10 mouse cellular contexts compared by ENCODE assay signal in the genomic region with DNA sequence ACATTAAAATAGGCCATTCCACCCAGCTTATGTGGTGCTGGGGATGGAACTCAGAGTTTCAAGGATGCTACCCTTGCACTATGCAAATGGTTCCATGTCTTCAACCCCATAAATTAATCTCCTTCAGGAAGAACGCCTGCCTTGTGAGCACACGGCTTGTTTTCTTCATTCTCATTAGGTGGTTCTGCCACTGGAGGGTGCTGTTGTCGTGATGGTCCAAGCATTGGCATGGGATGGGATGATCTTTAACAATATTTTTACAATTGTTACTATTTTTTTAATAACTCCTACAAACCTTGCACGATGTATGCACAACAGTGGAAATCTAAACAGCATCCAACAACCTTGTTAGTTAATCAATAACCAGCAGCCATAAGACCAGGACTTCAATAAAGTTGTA.
DNase-seq lines count a peak whose midpoint lies in the region; TF ChIP-seq lines count a peak whose summit lies in the region.
"Had no signal": no experiment of that assay in that cellular context is flagged by ENCODE, and none has a peak within 500 bp of the region (broad histone marks: within the 10 kb centered on the region; RNA-seq: fewer than 3 reads in every experiment).

No protein-coding gene starts in this region.

- H3K4me3 ChIP-seq in cerebellum, adult 2 months (replicated peaks; ENCODE audit: insufficient read depth, low read depth, low read length), result no peak overlapping the region
- no peak overlapping the region for H3K4me3 ChIP-seq in MEL (ENCODE audit: control insufficient read depth in 1 of 2, insufficient read depth in 1 of 2, low read depth in 2 of 2, low read length in 2 of 2)
- no peak overlapping the region for H3K4me3 ChIP-seq in midbrain, embryonic 10.5 days
- H3K4me3 ChIP-seq: embryonic facial prominence, embryonic 12.5 days; hindbrain, embryonic 10.5 days had no signal

- no peaks in the 10 kb centered on the region for H3K27me3 ChIP-seq in cerebellum, adult 2 months (ENCODE audit: control insufficient read depth, insufficient read depth, low read length)
- peaks cover 0 to 7% of the 10 kb centered on the region in 2 experiments for H3K27me3 ChIP-seq in MEL (ENCODE audit: control insufficient read depth in 1 of 2, insufficient read depth in 2 of 2, low read length in 2 of 2)
- no peaks in the 10 kb centered on the region for H3K27me3 ChIP-seq in midbrain, embryonic 10.5 days (ENCODE audit: low read depth, poor library complexity, severe bottlenecking)
- H3K27me3 ChIP-seq: embryonic facial prominence, embryonic 12.5 days had no signal

- TF ChIP-seq POLR2A in cerebellum, adult 2 months (IDR thresholded peaks at IDR 0.05; ENCODE audit: borderline replicate concordance, insufficient read depth, low read length), result no peak
- no peak for TF ChIP-seq POLR2A in MEL (IDR thresholded peaks at IDR 0.05; ENCODE audit: control insufficient read depth in 1 of 2, insufficient read depth in 1 of 2, low read depth in 1 of 2, low read length in 2 of 2, poor library complexity in 1 of 2)

- no peaks in the 10 kb centered on the region for H3K36me3 ChIP-seq in MEL (ENCODE audit: control insufficient read depth in 1 of 2, insufficient read depth in 2 of 2, low read length in 2 of 2)
- H3K36me3 ChIP-seq in midbrain, embryonic 10.5 days, result no peaks in the 10 kb centered on the region
- H3K36me3 ChIP-seq: embryonic facial prominence, embryonic 12.5 days; hindbrain, embryonic 10.5 days had no signal

- H3K27ac ChIP-seq in cerebellum, adult 2 months (ENCODE audit: insufficient read depth, low read length), result no peak overlapping the region
- H3K27ac ChIP-seq in MEL (ENCODE audit: control insufficient read depth, low read depth, low read length), result no peak overlapping the region
- H3K27ac ChIP-seq in midbrain, embryonic 10.5 days (replicated peaks), result no peak overlapping the region
- H3K27ac ChIP-seq: embryonic facial prominence, embryonic 12.5 days; hindbrain, embryonic 10.5 days had no signal

- no peak overlapping the region for H3K9ac ChIP-seq in MEL (ENCODE audit: control insufficient read depth, low read depth, low read length, poor library complexity, severe bottlenecking)
- H3K9ac ChIP-seq: embryonic facial prominence, embryonic 12.5 days had no signal

- peak; percentile 34; the same call in 1 of the 2 replicates for TF ChIP-seq CTCF in cerebellum, adult 2 months (IDR thresholded peaks at IDR 0.05; ENCODE audit: borderline replicate concordance, insufficient read depth, low read depth, low read length)
- peak; percentile 25 to 50 (median 47) for TF ChIP-seq CTCF in MEL (IDR thresholded peaks at IDR 0.05 in 2 of 3, conservative IDR thresholded peaks at IDR 0.05 in 1 of 3; ENCODE audit: control insufficient read depth in 1 of 3, insufficient read depth in 1 of 3, low read depth in 2 of 3, low read length in 3 of 3, poor library complexity in 1 of 3, severe bottlenecking in 1 of 3)

- peak; percentile 41 for TF ChIP-seq RAD21 in MEL (IDR thresholded peaks at IDR 0.05; ENCODE audit: low read depth, low read length)

- TF ChIP-seq EP300 in MEL (IDR thresholded peaks at IDR 0.05; ENCODE audit: low read depth in 1 of 2, low read length in 2 of 2), result no peak

- H3K4me1 ChIP-seq in cerebellum, adult 2 months (ENCODE audit: control insufficient read depth, insufficient read depth, low read length), result no peaks in the 10 kb centered on the region
- no peaks in the 10 kb centered on the region for H3K4me1 ChIP-seq in MEL (ENCODE audit: control insufficient read depth in 1 of 2, insufficient read depth in 2 of 2, low read length in 2 of 2)
- H3K4me1 ChIP-seq in midbrain, embryonic 10.5 days, result no peaks in the 10 kb centered on the region
- H3K4me1 ChIP-seq: embryonic facial prominence, embryonic 12.5 days; hindbrain, embryonic 10.5 days had no signal

- no peaks in the 10 kb centered on the region for H3K79me2 ChIP-seq in MEL (ENCODE audit: control insufficient read depth, insufficient read depth, low read length, poor library complexity)

- no peaks in the 10 kb centered on the region for H3K9me3 ChIP-seq in MEL (replicated peaks; ENCODE audit: insufficient read depth, low read length)
- H3K9me3 ChIP-seq in midbrain, embryonic 10.5 days (replicated peaks), result no peaks in the 10 kb centered on the region
- H3K9me3 ChIP-seq: embryonic facial prominence, embryonic 12.5 days; hindbrain, embryonic 10.5 days had no signal

- no peak for DNase-seq in cerebellum, adult 2 months
- no peak for DNase-seq in cerebellum, postnatal 36 days
- peak; percentile 28 to 54 for DNase-seq in left cerebral cortex, adult 18-20 months (ENCODE audit: low spot score in 2 of 2)
- DNase-seq in left cerebral cortex, adult 8-10 months (ENCODE audit: low spot score in 2 of 2), result no peak
- DNase-seq in MEL (ENCODE audit: low read depth, low spot score), result peak; percentile 12
- DNase-seq in layer of hippocampus, postnatal 36 days, result peak; percentile 12 to 23
- DNase-seq in midbrain, embryonic 10.5 days (ENCODE audit: low spot score), result no peak
- no peak for DNase-seq in urinary bladder, postnatal 14 days (ENCODE audit: low spot score)

- 54% methylated on average over 4 of the region's 4 CpGs for whole genome bisulfite sequencing in cerebellum, adult 2 months
- 62% methylated on average over 4 of the region's 4 CpGs for WGBS in midbrain, embryonic 10.5 days

TF ChIP-seq in MEL, 35 proteins besides CTCF, POLR2A, EP300 and RAD21:
- TF ChIP-seq GABPA (IDR thresholded peaks at IDR 0.05; ENCODE audit: low read depth, low read length) (no peak), TBP (IDR thresholded peaks at IDR 0.05; ENCODE audit: low read depth, low read length) (no peak), SMC3 (IDR thresholded peaks at IDR 0.05; ENCODE audit: low read depth, low read length) (peak; percentile 42), CHD2 (IDR thresholded peaks at IDR 0.05; ENCODE audit: low read length) (no peak), POLR2AphosphoS2 (IDR thresholded peaks at IDR 0.05; ENCODE audit: low read length) (no peak), ZC3H11A (IDR thresholded peaks at IDR 0.05; ENCODE audit: low read depth, low read length) (peak; percentile 17; the same call in 1 of the 2 replicates), MEF2A (IDR thresholded peaks at IDR 0.05; ENCODE audit: extremely low read depth, insufficient replicate concordance, low read depth, low read length, poor library complexity, severe bottlenecking) (no peak)
TF ChIP-seq in MEL: peak in this region for 2.

Comparison
In these comparisons a context has a peak if more than half of its experiments do, and no peak if none do; other contexts are left out.
1. DNase-seq: peak in left cerebral cortex, adult 18-20 months (2 of 2), MEL (single experiment) and layer of hippocampus, postnatal 36 days (2 of 2); none in cerebellum, adult 2 months (0 of 2), cerebellum, postnatal 36 days (0 of 2), left cerebral cortex, adult 8-10 months (0 of 2), midbrain, embryonic 10.5 days (single experiment) and urinary bladder, postnatal 14 days (single experiment).